Mouse (Mus musculus): Measurements from ENCODE around the gene Sipa1l2. TPM values are rescaled to one million over a fixed set of nuclear protein-coding genes. Genes with fewer than 3 reads are reported as not detected.

Sipa1l2 gene
- total RNA-seq, 2 experiments from 2014 or later: 5.5 to 8.2 TPM

DNA sequence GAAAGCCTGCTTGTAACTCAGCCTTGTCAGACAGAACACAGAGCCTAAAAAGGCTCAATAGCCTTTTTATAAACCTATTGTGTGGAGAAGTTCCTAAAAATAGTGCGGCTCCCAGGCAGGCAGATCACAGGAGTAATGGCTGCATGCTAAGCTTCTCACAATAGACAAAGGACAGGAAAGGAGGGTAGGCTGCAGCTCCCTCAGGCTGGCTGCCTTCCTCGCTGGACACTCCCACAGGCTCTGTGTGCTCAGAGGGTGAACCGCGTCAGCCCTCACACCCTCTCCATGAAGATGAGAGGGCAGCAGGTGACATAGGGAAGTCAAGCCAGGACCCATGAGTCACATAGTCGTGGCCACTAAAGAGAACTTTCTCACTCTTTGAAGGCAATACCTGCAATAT is 55.7 kb downstream of the Sipa1l2 start:
- DNase-seq: no peak

DNA sequence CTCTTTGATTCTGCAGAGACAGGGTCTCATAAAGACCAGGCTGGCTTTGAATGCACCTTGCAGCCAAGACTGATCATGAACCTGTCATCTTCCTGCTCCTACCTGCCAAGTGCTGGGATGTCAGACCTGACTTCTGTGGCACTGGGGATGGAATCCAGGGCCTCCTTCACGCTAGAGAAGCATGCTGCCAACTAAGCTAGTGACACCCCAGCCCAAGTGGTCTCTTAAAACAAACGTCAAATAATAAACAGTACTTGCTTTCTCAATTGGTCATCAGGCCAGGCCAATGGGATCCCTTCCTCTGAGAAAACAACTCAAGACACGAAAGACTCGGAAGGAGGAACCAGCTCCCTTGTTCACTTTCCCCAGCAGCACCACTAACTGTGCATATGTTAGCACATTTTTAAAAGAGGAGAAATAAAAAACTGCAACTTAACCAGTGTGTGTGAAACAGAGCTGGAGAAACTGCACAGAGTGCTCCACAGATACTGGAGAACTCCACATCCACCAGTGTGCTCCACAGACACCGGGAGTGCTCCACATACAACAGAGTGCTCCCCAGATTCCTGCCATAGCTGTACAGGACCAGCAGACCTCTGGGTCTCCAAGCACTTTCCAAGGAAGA is 56.3 kb downstream of the Sipa1l2 start:
- DNase-seq: no peak

DNA sequence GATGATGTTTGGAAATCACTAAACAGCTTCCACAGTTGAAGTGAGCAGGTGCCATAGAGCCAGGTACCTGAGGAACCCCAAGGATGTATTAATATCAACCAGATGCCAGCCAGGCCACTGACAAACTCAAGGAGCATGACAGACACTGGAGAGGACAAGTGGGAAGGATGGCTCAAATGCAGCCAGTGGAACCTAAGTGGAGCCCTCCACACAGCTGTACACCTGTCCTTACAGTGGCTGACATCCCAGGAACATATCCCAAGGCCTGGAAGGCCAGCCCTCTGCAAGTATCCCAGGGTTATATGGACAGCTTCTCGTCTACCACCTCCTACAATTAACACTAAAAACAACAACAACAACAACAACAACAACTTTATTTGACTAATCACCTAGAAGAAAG is 57.0 kb downstream of the Sipa1l2 start:
- DNase-seq: no peak

DNA sequence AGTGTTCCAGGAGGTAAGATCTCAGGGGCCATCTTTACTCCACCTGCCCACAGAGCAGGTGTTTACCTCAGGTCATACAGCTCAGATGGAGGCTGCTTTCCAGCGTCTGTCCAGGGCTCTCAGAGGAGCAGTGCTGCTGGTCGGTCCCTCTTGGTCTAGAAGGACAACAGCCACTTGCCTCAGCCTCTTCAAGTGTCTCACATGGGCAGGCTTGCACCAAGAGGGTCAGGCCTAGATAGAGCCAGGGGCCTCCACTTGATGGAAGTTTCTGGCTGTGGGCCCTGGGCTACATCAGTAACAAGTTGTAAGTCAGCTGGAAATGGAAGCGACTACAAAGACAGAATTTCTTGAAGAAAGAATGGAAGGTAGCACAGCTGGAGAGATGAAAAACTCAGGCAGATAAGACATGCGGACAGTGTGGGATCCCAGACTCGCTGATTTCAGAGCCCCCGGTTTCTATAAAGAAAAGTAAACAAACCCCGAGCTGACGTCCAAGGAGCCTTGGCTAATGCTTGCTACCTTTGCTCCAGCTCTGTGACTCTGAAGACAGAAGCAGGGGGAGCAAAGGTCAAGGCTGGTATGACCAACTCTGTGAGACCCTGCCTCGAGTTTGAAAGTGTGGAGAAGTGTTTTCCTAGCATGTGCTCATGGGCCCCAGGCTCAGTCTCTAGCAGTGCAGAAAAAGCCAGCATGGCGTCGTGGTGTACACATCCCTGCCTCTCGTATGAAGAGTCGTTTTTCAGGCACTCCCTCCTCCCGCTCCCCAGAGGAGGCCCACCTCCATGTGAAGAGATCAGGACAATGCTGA is 58.5 kb downstream of the Sipa1l2 start:
- DNase-seq: no peak

DNA sequence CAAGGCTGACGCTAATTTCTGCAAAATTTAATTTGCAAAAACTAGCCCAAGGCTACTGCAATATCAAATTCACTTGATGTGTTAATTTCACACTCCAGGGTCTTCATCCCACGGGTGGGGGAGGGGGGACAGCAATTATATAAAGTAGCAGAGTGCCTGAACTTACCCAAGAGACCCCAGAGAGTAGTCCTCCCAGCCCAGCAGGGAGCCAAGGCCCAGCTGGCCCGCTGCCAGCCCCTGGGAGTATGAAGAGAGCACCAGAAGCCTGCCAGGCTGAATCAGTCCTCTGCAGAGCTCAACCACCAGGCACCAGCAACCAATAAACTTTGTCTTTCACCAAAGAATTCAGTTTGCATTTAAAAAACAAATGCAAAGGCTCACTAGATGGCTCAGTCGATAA is 59.8 kb downstream of the Sipa1l2 start:
- no peak for DNase-seq

DNA sequence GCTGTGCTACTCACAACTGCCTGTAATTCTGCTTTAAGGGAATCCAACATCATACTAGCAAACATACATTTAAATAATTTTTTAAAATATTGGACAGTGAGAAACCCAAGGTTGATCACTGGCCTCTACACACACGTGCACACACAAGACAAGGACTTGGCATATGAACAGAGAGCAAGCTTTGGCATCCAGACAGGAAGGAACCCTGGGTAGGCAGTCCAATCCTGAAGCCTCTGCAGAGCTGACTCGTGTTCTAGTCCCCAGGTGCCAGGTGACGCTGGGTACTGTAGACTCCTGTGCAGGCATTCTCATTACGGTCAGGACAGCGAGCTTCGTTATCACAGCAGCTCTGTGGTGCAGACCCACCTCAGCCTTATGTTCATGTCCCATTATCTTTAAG is 60.4 kb downstream of the Sipa1l2 start:
- no peak for DNase-seq

DNA sequence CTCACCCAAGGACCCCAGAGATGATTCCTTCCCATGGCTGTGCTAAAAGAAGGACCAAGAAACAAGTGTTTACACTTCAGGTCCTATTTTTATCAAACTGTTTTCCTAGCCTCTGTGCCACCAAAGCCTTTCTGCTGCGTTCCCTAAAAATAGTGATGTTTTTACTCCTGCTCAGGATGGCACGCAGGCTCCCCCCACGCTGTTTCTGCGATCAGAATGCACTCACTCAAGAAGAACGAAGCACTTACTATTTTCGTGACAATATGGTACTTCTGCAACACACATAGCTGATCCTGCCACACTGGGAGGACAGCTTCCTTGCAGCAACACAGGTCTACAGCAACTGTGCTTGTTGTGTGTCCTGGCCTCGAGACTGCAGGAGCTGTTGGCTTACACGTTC is 62.3 kb downstream of the Sipa1l2 start:
- no peak for DNase-seq

DNA sequence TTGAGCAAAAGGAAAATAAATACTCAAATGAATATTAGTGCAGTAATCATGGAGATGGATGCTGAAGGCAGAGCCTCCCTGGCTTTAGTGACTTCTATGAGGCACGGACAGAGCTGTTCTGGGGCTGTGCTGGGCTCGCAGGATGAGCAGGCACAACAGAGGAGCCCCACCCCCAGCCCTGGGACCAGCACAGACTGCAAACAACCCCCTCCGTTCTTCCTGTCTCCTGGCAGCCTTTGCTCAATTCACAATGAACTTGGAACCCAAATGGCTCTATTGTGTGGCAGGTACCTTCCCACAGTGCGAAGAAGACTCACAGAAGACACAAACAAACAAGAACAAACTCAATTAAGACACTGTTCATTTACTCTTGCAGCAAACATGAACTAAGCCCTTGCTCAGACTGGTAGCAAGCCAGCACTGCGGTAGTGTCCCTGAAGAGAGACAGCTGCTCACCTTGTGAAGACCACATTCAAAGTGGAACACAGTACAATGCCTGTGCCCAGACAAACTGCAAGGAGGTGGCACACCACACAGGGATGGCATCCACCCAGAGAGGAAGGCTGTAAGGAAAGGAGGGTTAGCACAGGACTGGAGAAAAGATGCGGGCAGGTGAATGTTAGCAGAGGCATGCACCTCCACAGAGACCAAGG is 64.9 kb downstream of the Sipa1l2 start:
- no peak for DNase-seq

DNA sequence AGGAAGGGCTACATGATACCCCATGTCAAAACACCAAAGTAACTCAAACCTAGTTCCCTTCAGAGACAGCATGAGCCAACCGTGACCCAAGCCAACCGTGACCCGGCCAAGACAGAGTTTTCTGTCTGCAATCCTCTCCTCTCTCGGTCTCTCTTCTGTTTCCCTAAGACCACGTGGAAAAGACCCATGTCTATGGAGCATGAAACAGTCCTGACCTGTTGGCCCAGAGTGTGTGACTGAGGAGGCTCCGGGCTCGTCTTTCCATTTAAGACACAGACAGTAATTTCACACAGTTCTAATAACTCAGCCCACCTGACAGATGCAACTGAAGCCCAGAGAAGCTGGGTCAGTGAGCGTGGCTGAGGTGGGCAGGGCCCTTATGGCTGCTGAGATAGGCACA is 65.8 kb downstream of the Sipa1l2 start:
- no peak for DNase-seq

DNA sequence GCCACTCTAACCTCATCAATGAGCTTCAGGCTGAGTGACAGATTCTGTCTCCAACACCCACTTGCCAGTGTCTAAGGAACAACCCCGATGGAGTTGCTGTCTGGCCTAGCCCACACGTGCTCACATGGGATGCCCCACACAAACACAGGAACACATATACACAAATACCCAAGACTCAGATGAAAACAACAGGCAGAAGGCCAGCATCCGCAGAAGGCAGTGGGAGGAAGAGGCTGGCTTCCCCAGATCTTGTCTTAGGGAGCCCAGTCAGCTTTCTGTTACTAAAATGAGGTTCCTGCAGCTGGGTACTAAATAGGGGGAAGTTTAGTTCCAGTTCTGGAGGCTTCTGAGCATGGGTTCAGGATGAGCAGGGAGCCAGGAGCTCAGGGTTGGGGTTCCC is 66.8 kb downstream of the Sipa1l2 start:
- no peak for DNase-seq

DNA sequence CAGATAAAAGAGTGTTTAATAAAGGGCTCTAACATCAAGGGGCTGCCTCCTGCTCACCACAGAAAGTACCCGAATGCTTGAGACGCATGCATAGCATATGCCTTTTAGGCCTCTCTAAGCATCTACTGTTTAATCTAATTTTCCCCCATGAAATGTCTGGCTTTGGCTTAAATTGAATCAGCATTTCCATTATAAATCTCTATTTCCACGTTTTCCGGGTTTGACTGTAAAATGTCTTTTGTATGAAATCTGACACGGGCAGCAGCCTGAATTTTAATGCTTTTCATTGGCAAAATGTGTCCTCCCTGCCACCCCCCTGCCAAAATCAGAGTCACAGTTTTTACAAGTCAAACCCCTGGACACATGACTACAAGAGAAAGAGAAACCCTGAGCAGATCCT is 69.6 kb downstream of the Sipa1l2 start:
- no peak for DNase-seq

DNA sequence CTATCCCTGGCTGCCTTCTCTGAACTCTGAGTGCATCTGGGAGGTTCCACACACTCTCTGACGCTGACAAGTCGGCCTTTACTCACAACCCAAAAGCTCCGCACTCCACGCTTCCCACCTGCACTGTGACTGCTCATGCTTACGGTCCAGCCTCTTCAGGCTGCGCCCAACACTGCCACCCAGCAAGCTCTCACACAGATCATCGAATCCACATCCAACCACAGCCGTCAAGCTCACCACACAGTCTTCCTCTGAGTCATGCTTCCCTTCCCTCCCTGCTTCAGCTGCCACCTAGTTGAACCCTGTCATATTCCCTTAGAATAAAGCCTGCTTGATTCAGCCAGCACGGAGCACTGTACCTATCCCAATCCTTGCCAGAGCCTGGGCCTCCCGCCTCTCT is 71.1 kb downstream of the Sipa1l2 start:
- no peak for DNase-seq

DNA sequence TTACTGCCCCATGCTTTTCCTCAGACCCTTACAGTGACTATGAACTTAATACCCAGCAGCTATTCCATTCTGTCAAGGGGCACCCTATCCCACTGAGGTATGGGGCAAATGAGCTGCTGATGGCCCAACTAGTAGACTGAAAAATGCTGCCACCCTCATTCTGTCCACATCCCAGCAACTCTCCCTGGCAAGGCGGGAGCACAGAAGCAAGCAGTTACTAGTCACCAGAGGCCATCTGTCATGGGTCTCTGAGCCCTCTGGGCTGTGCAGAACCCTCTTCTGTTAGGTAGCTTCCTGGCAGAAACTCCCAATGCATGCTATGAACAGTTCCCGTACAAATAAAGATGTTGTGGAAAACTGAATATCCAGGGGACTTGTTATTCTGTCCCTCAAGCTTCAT is 74.1 kb downstream of the Sipa1l2 start:
- no peak for DNase-seq

DNA sequence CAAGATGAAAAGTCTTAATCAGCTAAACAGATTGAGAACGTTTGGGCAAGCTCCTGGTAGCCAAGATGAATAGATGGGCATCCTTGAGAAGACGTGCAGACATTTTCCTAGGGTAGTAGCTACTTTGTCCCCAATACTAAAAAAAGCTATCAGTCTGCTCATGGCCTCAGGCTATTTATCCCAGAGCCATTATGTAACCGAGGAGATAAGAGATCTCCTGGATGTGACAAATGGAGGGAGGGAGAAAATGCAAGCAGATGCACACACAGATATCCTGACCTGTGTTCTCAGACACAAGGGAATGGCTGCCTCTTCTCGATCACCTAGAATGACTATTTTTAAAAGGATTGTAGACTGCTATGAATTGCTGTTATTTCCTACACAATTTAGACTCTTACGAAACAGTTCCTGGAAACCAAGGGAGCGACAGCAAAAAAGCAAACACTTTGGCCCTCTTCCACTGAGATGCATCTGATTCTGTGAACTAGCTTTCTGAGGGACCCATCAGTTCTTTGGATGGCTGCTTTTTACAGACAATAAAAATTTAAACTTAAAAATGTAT is 76.3 kb downstream of the Sipa1l2 start:
- no peak for DNase-seq

DNA sequence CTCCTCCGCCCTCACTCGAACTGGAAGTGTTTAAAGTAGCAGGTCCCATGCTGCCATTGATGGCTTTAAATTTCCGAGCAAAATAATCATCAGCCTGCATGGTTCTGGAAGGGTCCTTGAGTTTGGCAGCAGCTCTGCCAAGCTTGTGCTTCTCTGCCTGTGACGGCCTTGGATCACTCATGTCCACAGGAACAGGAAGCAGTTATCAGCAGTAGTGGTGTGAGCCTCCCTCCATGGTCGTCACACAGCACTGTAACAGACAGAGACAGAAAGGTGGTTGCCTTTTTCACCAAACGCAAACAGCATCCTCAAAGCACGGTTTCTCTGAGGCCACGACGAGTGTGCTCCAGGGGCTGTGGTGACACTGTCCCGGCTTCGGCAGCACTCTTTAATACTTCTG is 77.2 kb downstream of the Sipa1l2 start:
- no peak for DNase-seq

DNA sequence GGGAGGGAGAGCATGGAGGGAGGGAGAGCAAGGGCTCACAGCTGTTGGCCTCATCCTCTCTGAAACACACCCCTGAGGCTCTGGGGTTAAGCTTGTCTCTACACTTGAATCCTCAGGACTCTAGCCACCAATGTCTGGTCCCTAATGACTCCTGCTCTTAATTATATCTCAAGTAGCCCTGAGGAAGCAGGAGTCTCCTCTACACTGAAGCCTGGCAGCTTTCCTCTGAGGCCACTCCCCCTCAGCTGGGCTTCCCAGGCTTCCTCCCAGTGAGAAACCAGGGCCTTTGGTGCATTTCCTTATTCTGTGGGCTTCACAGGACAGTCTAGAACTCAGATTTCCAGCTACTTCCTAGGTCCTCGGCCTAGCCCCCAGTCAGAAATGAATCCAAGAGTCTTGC is 80.9 kb downstream of the Sipa1l2 start:
- peak; percentile 21 for DNase-seq

DNA sequence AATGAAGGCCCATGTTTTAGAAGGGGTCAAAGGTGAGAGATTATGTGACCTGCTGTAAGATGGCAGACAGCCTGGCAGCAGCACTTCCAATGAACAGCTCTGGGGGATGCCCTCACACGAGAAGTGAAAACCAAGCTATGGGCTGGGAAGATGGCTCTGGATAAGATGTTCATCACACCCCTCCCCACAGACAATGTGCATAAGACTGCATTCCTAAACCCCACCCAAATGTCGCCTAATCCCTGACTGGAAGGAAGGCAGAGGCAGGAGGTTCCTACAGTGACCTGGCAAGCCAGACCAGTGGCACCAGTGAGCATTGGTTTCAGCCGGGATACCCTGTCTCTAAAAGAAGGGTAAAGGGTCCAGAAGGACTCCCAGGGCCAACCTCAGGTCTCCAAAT is 83.9 kb downstream of the Sipa1l2 start:
- no peak for DNase-seq

DNA sequence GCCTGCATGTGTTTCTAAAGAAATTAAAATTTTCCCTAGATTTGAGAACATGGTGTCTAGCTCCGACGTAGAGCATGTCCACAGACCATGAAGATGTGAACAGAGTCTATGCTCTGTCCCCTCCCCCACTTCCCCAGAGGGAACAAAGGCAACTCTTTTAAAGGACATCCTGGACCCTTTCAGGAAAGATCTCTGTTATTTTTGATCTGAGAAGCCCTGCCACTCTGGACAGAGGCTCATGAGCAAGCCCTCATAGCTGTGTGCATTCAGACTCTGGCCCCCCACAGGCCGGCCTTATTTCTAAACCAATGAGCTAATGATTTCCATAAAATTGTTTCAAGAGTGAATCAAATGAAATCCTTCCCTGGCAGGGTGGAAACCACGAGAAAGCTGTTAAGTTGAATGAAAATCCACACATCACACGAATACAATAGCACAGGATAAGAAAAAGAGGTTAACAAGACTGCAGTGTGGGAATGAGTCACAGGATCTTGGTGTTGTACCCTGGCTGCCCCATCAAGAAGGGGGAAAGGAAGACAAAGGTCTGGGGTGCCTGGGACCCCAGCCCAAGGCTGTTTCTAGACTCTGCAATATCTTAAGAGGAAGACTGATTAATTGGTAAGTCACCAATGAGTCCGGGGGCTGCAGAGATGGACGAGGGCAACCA is 84.9 kb downstream of the Sipa1l2 start:
- DNase-seq: no peak

DNA sequence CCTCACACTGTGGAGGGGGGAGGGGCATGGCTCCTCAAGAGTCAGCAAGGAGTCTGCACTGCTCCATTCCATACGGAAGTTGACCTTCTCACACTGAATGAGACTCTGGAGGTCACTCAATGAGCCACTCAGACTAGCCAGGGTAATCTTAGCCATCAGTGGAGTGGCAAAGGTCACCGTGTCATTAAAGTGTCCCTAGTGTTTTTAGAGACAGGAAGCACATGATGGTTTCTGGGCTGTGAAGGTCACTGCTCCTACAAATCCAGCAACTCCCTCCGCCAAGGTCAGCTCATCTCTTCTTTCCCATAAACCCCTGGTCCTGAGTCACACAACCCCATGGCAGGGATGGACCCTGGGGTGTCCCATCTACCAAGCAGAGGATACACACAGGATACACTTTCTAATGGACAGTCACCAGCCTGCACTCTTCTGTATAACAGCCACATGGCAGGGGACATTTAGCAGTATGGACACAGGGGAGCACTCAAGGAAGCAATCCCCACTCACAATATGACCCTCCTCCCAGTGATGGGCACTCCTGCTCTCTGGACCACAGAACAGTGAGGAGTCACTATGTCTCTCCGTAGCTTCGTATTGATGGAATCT is 87.0 kb downstream of the Sipa1l2 start:
- no peak for DNase-seq

DNA sequence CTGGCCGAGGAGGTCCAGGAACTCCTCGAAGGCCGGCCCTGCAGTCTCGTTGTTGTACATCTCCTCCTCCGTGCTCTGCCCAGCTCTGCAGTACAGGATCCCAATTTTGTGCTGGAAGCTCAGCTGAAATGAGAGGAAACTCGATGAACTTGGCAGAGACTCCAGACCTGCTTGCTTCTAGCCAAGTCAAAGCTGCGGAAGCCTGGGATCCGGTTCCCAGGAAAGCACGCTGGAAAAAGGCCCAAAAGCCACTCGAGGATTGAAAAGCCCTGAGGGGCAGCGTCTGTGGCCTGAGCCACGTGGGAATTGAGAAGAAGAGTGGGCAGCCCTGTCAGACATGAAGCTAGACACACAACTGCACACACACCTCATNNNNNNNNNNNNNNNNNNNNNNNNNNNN is 94.7 kb downstream of the Sipa1l2 start:
- peak; percentile 45 for DNase-seq

DNA sequence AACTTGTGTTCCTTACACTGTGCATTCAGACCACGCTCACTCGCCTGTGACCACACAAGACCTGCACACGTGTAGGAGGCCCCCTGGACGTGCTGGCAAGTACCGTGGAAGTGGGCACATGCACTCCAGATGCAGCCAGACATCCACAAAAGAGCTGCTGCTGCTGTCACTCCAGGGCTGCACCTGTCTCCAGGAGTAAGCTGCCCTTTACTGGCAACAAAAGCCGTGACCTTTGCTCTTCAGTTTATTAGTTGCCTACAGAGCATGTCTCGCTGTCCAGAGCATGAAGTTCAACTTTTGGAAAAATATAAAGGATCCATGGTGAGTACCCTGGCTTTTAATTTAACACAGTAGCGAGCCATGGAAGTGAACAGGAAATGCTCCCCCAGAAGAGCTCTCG is 98.2 kb downstream of the Sipa1l2 start:
- DNase-seq: no peak

DNA sequence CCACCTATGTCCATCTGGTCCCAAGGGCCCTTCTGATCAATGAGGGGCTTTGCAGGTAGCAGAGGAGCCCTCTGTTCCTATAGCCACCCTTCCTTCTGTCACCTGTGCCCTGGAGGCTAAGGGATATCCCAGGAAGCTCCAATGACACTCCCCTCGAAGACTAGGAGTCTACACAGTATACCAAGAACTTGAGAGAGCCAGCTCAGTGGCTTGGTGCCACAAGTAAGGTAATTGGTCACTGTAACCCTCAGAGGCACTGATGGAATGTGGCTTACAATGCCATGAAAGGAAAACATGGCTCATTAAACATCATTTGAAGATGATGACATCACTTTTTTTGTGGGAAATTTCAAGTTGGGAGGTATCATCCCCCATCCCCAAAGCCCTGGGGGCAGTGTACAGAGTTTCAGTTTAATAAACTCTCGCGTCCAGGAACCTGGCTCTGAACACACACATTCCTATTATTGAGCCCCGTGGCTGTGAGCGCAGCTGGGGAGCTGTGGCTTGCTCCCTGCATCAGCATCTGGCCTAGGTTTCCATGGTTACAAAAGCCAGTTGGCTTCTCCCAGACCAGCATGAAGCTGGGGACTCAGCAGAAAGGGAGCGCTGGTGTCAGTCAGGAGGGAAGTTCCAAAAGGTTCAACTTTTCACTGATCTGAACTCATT is 104.3 kb downstream of the Sipa1l2 start:
- DNase-seq: peak; percentile 19
